Mouse (Mus musculus) brain, embryonic 14.5 days (tissue): Measurements from ENCODE around the gene Mrgprb5.

Experiments
- CTCF ChIP-seq: fragments of 200-500 bp; IDR thresholded peaks from 2 replicates; pipeline ENCODE4 v1.5.1; 2012; ENCODE audit warnings: inconsistent platforms, mild to moderate bottlenecking, moderate library complexity, borderline replicate concordance; ENCODE audit not compliant: insufficient read depth, insufficient read length; ENCODE audit errors: extremely low read depth
- POLR2A ChIP-seq: fragments of 200-500 bp; IDR thresholded peaks from 2 replicates; pipeline ENCODE4 v1.6.1; 2012; ENCODE audit warnings: mild to moderate bottlenecking, inconsistent platforms, borderline replicate concordance; ENCODE audit not compliant: poor library complexity, insufficient read depth, insufficient read length, severe bottlenecking; ENCODE audit errors: extremely low read depth

DNA sequence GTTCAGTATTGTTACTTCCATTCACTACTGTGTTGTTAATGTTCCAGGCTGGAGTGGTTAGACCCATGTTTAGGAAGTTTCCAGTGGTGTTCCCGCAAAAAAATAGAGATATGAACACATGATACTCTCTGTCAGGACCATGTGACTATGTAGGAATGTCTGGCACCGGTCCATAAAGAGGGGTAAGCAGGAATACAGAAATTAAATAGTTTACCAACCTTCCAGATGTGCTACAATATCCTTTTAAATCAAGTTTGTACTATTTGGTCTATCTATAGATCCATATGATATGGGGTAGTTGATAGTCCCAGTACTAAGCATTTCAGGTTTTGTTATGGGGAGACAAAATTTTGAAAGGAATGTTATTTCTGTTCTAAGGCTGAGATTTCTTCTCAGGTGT, at the start of gene Mrgprb5:
- TF ChIP-seq POLR2A: no peak
- TF ChIP-seq CTCF: no peak
